12 mouse cellular contexts compared by ENCODE assay signal in genomic region chr4:86310806-86311730, GRCm38 (mm10).
DNase-seq lines count a peak whose midpoint lies in the region; ATAC-seq and TF ChIP-seq lines count a peak whose summit lies in the region.
"Had no signal": no experiment of that assay in that cellular context is flagged by ENCODE, and none has a peak within 500 bp of the region (broad histone marks: within the 10 kb centered on the region; RNA-seq: fewer than 3 reads in every experiment).

No protein-coding gene starts in this region.

- no peak for ATAC-seq in midbrain, postnatal 0 days (ENCODE audit: low FRiP score)
- no peak for ATAC-seq in midbrain, embryonic 13.5 days
- ATAC-seq in forebrain, postnatal 0 days: no peak

- no peak overlapping the region for H3K4me2 ChIP-seq in midbrain, postnatal 0 days (ENCODE audit: low read depth, low read length, poor library complexity, severe bottlenecking)
- no peak overlapping the region for H3K4me2 ChIP-seq in midbrain, embryonic 13.5 days (replicated peaks)
- H3K4me2 ChIP-seq in forebrain, postnatal 0 days (ENCODE audit: low read depth): no peak overlapping the region
- H3K4me2 ChIP-seq: neural tube, embryonic 13.5 days had no signal

- no peaks in the 10 kb centered on the region for H3K9me3 ChIP-seq in midbrain, postnatal 0 days (ENCODE audit: low read length)
- H3K9me3 ChIP-seq in midbrain, embryonic 13.5 days: no peaks in the 10 kb centered on the region
- H3K9me3 ChIP-seq in forebrain, postnatal 0 days (ENCODE audit: low read length): no peaks in the 10 kb centered on the region
- no peaks in the 10 kb centered on the region for H3K9me3 ChIP-seq in embryonic facial prominence, embryonic 10.5 days
- H3K9me3 ChIP-seq: forebrain, embryonic 10.5 days; neural tube, embryonic 13.5 days had no signal

- 79% methylated on average over 7 of the region's 7 CpGs for WGBS in midbrain, postnatal 0 days
- WGBS in midbrain, embryonic 13.5 days: 80% methylated on average over 7 of the region's 7 CpGs
- WGBS in forebrain, postnatal 0 days: 68% methylated on average over 7 of the region's 7 CpGs
- WGBS in embryonic facial prominence, embryonic 10.5 days: 73% methylated on average over 7 of the region's 7 CpGs

- no peaks in the 10 kb centered on the region for H3K36me3 ChIP-seq in midbrain, postnatal 0 days (ENCODE audit: insufficient read depth, low read length)
- no peaks in the 10 kb centered on the region for H3K36me3 ChIP-seq in midbrain, embryonic 13.5 days
- no peaks in the 10 kb centered on the region for H3K36me3 ChIP-seq in forebrain, postnatal 0 days (ENCODE audit: insufficient read depth)
- H3K36me3 ChIP-seq in embryonic facial prominence, embryonic 10.5 days (replicated peaks): no peaks in the 10 kb centered on the region
- H3K36me3 ChIP-seq: forebrain, embryonic 10.5 days; neural tube, embryonic 13.5 days had no signal

- peak; percentile 8 for DNase-seq in midbrain, postnatal 0 days (ENCODE audit: low spot score)
- DNase-seq in heart, adult 9 months (ENCODE audit: low spot score in 2 of 2): peak; percentile 27 to 39
- DNase-seq in kidney, adult 9 months: peak; percentile 38
- no peak for DNase-seq in forebrain, postnatal 0 days
- no peak for DNase-seq in embryonic facial prominence, embryonic 10.5 days (ENCODE audit: low spot score)
- no peak for DNase-seq in gastrocnemius, postnatal 14 days
- DNase-seq: thymus, postnatal 25 days had no signal

- no peaks in the 10 kb centered on the region for H3K27me3 ChIP-seq in midbrain, postnatal 0 days (ENCODE audit: insufficient read depth, low read length)
- H3K27me3 ChIP-seq in midbrain, embryonic 13.5 days: no peaks in the 10 kb centered on the region
- no peaks in the 10 kb centered on the region for H3K27me3 ChIP-seq in forebrain, postnatal 0 days (ENCODE audit: insufficient read depth, low read length)
- no peaks in the 10 kb centered on the region for H3K27me3 ChIP-seq in embryonic facial prominence, embryonic 10.5 days (replicated peaks; ENCODE audit: low read depth, poor library complexity, severe bottlenecking)
- H3K27me3 ChIP-seq: megakaryocyte, embryonic 14.5 days; neural tube, embryonic 13.5 days had no signal

- TF ChIP-seq CTCF in midbrain, postnatal 0 days (IDR thresholded peaks at IDR 0.05): no peak
- no peak for TF ChIP-seq CTCF in forebrain, postnatal 0 days (IDR thresholded peaks at IDR 0.05; ENCODE audit: low read depth)

- H3K4me1 ChIP-seq in midbrain, postnatal 0 days (ENCODE audit: insufficient read depth, low read length): no peaks in the 10 kb centered on the region
- no peaks in the 10 kb centered on the region for H3K4me1 ChIP-seq in midbrain, embryonic 13.5 days (replicated peaks)
- no peaks in the 10 kb centered on the region for H3K4me1 ChIP-seq in forebrain, postnatal 0 days (ENCODE audit: insufficient read depth)
- peaks cover 7% of the 10 kb centered on the region; the same call in 1 of the 2 replicates for H3K4me1 ChIP-seq in embryonic facial prominence, embryonic 10.5 days
- H3K4me1 ChIP-seq: megakaryocyte, embryonic 14.5 days; neural tube, embryonic 13.5 days had no signal

- H3K27ac ChIP-seq in midbrain, postnatal 0 days (ENCODE audit: low read depth, low read length): no peak overlapping the region
- no peak overlapping the region for H3K27ac ChIP-seq in midbrain, embryonic 13.5 days
- H3K27ac ChIP-seq in forebrain, postnatal 0 days (ENCODE audit: low read depth, low read length): no peak overlapping the region
- no peak overlapping the region for H3K27ac ChIP-seq in embryonic facial prominence, embryonic 10.5 days (replicated peaks)
- H3K27ac ChIP-seq: forebrain, embryonic 10.5 days; layer of hippocampus, adult 2 months; neural tube, embryonic 13.5 days had no signal

- H3K9ac ChIP-seq in midbrain, postnatal 0 days (replicated peaks; ENCODE audit: low read length, poor library complexity, severe bottlenecking): no peak overlapping the region
- no peak overlapping the region for H3K9ac ChIP-seq in midbrain, embryonic 13.5 days (replicated peaks)
- H3K9ac ChIP-seq in forebrain, postnatal 0 days: no peak overlapping the region
- H3K9ac ChIP-seq: neural tube, embryonic 13.5 days had no signal

- H3K4me3 ChIP-seq in midbrain, postnatal 0 days (ENCODE audit: low read depth, low read length): no peak overlapping the region
- H3K4me3 ChIP-seq in midbrain, embryonic 13.5 days (replicated peaks): no peak overlapping the region
- H3K4me3 ChIP-seq in forebrain, postnatal 0 days (ENCODE audit: low read depth, low read length): no peak overlapping the region
- H3K4me3 ChIP-seq in embryonic facial prominence, embryonic 10.5 days: no peak overlapping the region
- H3K4me3 ChIP-seq: forebrain, embryonic 10.5 days; layer of hippocampus, adult 2 months; megakaryocyte, embryonic 14.5 days; neural tube, embryonic 13.5 days had no signal

- intact Hi-C loops in gastrocnemius, postnatal 14 days (cut with DNase I; ENCODE audit: low total_unique reads): no loop called here

Comparison
In these comparisons a context has a peak if more than half of its experiments do, and no peak if none do; other contexts are left out.
1. DNase-seq: peak in midbrain, postnatal 0 days (single experiment), heart, adult 9 months (2 of 2) and kidney, adult 9 months (single experiment); none in forebrain, postnatal 0 days (single experiment), embryonic facial prominence, embryonic 10.5 days (single experiment) and gastrocnemius, postnatal 14 days (single experiment).